Mouse (Mus musculus) cortical plate, adult 2 months (tissue): ENCODE measurements around the gene Nmb.

Source experiments
- CTCF ChIP-seq: fragments of 200-500 bp; IDR thresholded peaks from 2 replicates; pipeline ENCODE4 v1.5.1; 2011; ENCODE audit warnings: mild to moderate bottlenecking, control low read depth, low read length; ENCODE audit not compliant: insufficient read depth; ENCODE audit errors: extremely low read depth
- POLR2A ChIP-seq: fragments of 200-500 bp; IDR thresholded peaks from 2 replicates; pipeline ENCODE4 v1.6.1; 2011; ENCODE audit warnings: mild to moderate bottlenecking, low read length, control low read depth; ENCODE audit not compliant: insufficient read depth; ENCODE audit errors: extremely low read depth

GRCm38 (mm10) chr7:80935834-80936233, 31.0 kb upstream of the Nmb start:
- TF ChIP-seq POLR2A (no peak), CTCF (no peak)
